ENCODE assay signal across 9 mouse cellular contexts in the genomic region with DNA sequence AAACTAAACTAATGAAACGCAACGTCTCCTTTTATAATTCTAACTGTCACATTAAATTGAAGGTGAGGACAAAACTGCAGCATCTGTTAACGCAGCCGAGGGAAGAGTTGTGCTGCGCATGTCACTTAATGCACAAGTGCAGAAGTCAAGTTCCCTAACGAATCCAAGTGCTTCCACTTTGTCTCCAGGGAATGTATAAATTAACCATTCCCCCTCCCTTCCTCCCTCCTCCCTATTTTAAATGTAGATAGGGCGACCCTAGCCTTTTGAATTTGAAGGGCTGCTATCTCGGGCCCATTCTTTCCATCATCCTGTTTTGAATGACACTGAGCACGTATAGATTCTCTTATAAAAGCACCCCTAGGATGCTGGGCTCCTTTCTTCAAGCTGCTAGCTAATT. TPM values are rescaled to one million over a fixed set of nuclear protein-coding genes. Genes with fewer than 3 reads are reported as not detected.
DNase-seq lines count a peak whose midpoint lies in the region; ATAC-seq lines count a peak whose summit lies in the region.
"Had no signal": no experiment of that assay in that cellular context is flagged by ENCODE, and none has a peak within 500 bp of the region (broad histone marks: within the 10 kb centered on the region; RNA-seq: fewer than 3 reads in every experiment).

No protein-coding gene starts in this region.

- no peaks in the 10 kb centered on the region for H3K36me3 ChIP-seq in heart, embryonic 12.5 days
- no peaks in the 10 kb centered on the region for H3K36me3 ChIP-seq in hindbrain, embryonic 10.5 days
- no peaks in the 10 kb centered on the region for H3K36me3 ChIP-seq in midbrain, embryonic 12.5 days

- 10% methylated on average over 9 of the region's 9 CpGs for WGBS in heart, embryonic 12.5 days
- 4% methylated on average over 9 of the region's 9 CpGs for WGBS in hindbrain, embryonic 10.5 days
- 2% methylated on average over 9 of the region's 9 CpGs for WGBS in midbrain, embryonic 12.5 days

- peak overlapping the region; percentile 91 for H3K4me2 ChIP-seq in heart, embryonic 12.5 days
- peak overlapping the region; percentile 93 for H3K4me2 ChIP-seq in midbrain, embryonic 12.5 days (replicated peaks)

- H3K9ac ChIP-seq in heart, embryonic 12.5 days = peak overlapping the region; percentile 85
- peak overlapping the region; percentile 93; the same call in 1 of the 2 replicates for H3K9ac ChIP-seq in midbrain, embryonic 12.5 days (replicated peaks)

- H3K27ac ChIP-seq in heart, embryonic 12.5 days (ENCODE audit: poor library complexity, severe bottlenecking) = 0 out of 2 replicates have a peak overlapping the region, but pooled peaks have one; percentile 15
- H3K27ac ChIP-seq in hindbrain, embryonic 10.5 days = peak overlapping the region; percentile 100
- H3K27ac ChIP-seq in midbrain, embryonic 12.5 days (replicated peaks) = peak overlapping the region; percentile 98

- no peaks in the 10 kb centered on the region for H3K27me3 ChIP-seq in heart, embryonic 12.5 days (replicated peaks)
- H3K27me3 ChIP-seq in hindbrain, embryonic 10.5 days (ENCODE audit: insufficient read depth, poor library complexity, severe bottlenecking) = no peaks in the 10 kb centered on the region
- H3K27me3 ChIP-seq in midbrain, embryonic 12.5 days = no peaks in the 10 kb centered on the region

- intact Hi-C loops in heart, postnatal 36 days (cut with DNase I) = loop anchor here (5.0 kb wide), 1 partner anchor 305 kb away; the partner anchor contains the start of genes 9030612E09Rik and Sobp
- intact Hi-C loops in left cerebral cortex, postnatal 36 days (cut with DNase I) = loop anchor here (5.0 kb wide), 1 partner anchor 305 kb away; the partner anchor contains the start of genes 9030612E09Rik and Sobp

- H3K4me1 ChIP-seq in heart, embryonic 12.5 days (replicated peaks) = peaks cover 31% of the 10 kb centered on the region
- H3K4me1 ChIP-seq in hindbrain, embryonic 10.5 days (replicated peaks) = peaks cover 56% of the 10 kb centered on the region
- peaks cover 34% of the 10 kb centered on the region for H3K4me1 ChIP-seq in midbrain, embryonic 12.5 days

- peak overlapping the region; percentile 70 for H3K4me3 ChIP-seq in heart, embryonic 12.5 days
- H3K4me3 ChIP-seq in hindbrain, embryonic 10.5 days = peak overlapping the region; percentile 88
- peak overlapping the region; percentile 75 for H3K4me3 ChIP-seq in midbrain, embryonic 12.5 days

- no peaks in the 10 kb centered on the region for H3K9me3 ChIP-seq in heart, embryonic 12.5 days (replicated peaks)
- no peaks in the 10 kb centered on the region for H3K9me3 ChIP-seq in hindbrain, embryonic 10.5 days
- no peaks in the 10 kb centered on the region for H3K9me3 ChIP-seq in midbrain, embryonic 12.5 days

- DNase-seq in heart, postnatal 36 days = no peak
- DNase-seq in ZHBTc4 (ENCODE audit: low read depth, low spot score) = peak; percentile 91
- DNase-seq in hindbrain, embryonic 10.5 days (ENCODE audit: low spot score) = no peak
- no peak for DNase-seq in thymus, postnatal 25 days
- DNase-seq in layer of hippocampus, adult 9-11 months = no peak
- DNase-seq in left cerebral cortex, postnatal 36 days (ENCODE audit: low spot score in 2 of 2) = no peak

- ATAC-seq in heart, embryonic 12.5 days (ENCODE audit: insufficient number of reproducible peaks, low FRiP score) = no peak
- no peak for ATAC-seq in midbrain, embryonic 12.5 days (ENCODE audit: low FRiP score, low read depth)
- ATAC-seq: CD4-positive, CD25-positive, alpha-beta regulatory T cell, adult 4 months had no signal

RNA-seq across cellular contexts. Expression of gene Bend3, which starts 1.2 kb away (rescaled TPM):
- polyA plus RNA-seq in heart, embryonic 12.5 days (2016; fragmentation: Nextera tagmentation; extraction: Ambion mirVana) = 5.3 and 6.0 TPM in 2 replicates
- 1 to 10 TPM; 5.0 to 7.6 TPM for total RNA-seq in heart, postnatal 36 days (2021)
- polyA plus RNA-seq in hindbrain, embryonic 10.5 days (2016; fragmentation: Nextera tagmentation; extraction: Ambion mirVana) = 8.3 and 9.6 TPM in 2 replicates
- polyA plus RNA-seq in midbrain, embryonic 12.5 days (2016; fragmentation: Nextera tagmentation; extraction: Ambion mirVana) = 8.0 and 9.8 TPM in 2 replicates
- 1 to 10 TPM; 5.5 to 5.9 TPM for total RNA-seq in left cerebral cortex, postnatal 36 days (2021)

RNA-seq across cellular contexts. Expression of gene Gm9803, which starts 46.4 kb away (rescaled TPM):
- 8.2 and 15.3 TPM in 2 replicates for polyA plus RNA-seq in heart, embryonic 12.5 days (2016; fragmentation: Nextera tagmentation; extraction: Ambion mirVana)
- total RNA-seq in heart, postnatal 36 days (2021) = 10 to 100 TPM in 1 of 2 experiments, 1 to 10 TPM in 1; 9.6 to 17.4 TPM
- polyA plus RNA-seq in hindbrain, embryonic 10.5 days (2016; fragmentation: Nextera tagmentation; extraction: Ambion mirVana) = 9.1 and 11.8 TPM in 2 replicates
- polyA plus RNA-seq in midbrain, embryonic 12.5 days (2016; fragmentation: Nextera tagmentation; extraction: Ambion mirVana) = 11.5 and 15.8 TPM in 2 replicates
- total RNA-seq in left cerebral cortex, postnatal 36 days (2021) = 10 to 100 TPM in 1 of 2 experiments, not detected in 1; 12.2 TPM

Comparison
In these comparisons a context has a peak if more than half of its experiments do, and no peak if none do; other contexts are left out.
1. H3K27ac ChIP-seq: peak in every context shown above with its lines; median percentile 100 in hindbrain, embryonic 10.5 days; 98 in midbrain, embryonic 12.5 days; 15 in heart, embryonic 12.5 days.